Mouse (Mus musculus): ENCODE results near the gene Olfr288. TPM values are rescaled to one million over a fixed set of nuclear protein-coding genes. Genes with fewer than 3 reads are reported as not detected.

Gene Olfr288
- polyA plus RNA-seq (2017; shearing (Covaris generic)) = not detected

DNA sequence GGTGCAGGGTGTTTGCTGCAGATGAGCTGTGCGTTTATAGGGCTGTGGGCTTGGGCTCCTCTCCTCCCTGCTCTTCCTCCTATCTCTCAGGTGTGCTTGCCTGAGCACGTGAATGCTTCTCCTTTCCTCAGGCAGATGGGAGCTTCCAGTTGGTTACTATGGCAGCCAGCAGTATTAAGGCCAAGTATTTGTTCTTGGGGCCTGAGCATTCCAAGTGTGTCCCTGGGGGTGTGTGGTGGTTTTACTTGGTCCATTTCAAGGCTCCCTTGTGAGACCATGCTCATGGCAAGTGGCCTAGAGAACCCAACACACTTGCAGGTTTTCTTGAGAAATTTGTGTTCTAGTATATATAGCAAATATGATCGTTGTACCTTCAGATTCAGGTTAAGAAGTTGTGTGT, at the start of gene Olfr288:
TSS of gene Olfr288 (minus strand) at position 101 of the 400 bp plus-strand sequence.

DNA sequence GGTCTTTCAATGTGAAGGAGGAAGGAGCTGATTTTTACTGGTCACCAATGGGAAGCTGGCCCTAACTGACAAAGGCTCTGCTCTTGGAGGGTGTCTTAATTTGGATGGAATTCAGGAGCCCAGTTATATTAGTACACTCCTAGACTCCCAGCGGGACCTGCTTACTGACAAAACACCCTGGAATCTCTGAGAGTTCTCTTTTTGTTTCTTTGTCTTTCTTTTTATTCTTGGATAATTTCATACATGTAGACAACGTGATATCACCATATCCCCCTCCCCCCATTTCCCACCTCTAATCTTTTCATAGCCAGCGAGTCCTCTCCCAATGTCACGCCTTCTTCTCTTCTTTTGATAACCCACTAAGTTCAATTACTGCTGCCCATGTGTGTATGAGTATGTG, 39.0 kb upstream of the Olfr288 start, which contains the start of gene Olfr286:
TSS of gene Olfr286 (minus strand) at position 101 of the 400 bp plus-strand sequence.

DNA sequence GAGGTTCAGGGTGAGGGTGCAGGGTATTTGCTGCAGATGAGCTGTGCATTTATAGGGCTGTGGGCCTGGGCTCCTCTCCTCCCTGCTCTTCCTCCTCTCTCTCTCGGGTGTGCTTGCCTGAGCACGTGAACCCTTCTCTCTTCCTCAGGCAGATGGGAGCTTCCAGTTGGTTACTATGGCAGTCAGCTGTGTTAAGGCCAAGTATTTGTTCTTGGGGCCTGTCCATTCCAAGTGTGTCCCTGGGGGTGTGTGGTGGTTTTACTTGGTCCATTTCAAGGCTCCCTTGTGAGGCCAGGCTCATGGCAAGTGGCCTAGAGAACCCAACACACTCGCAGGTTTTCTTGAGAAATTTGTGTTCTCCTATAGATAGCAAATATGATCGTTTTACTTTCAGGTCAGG, 25.5 kb upstream of the Olfr288 start, which contains the start of the genes Gm44579 and Olfr287:
TSS of gene Gm44579 (minus strand) at position 101 of the 400 bp plus-strand sequence.
TSS of gene Olfr287 (minus strand) at position 180 of the 400 bp plus-strand sequence.

GRCm38 (mm10) chr15:98166963-98167644, 28.2 kb downstream of the Olfr288 start, which contains the start of gene Ccdc184:
Gene Ccdc184 (plus strand): TSS chr15:98167158.

GRCm38 (mm10) chr15:98165525-98165924, 29.8 kb downstream of the Olfr288 start, which contains the start of gene Asb8:
Gene Asb8 (minus strand): TSS chr15:98165625.

Other genes starting within 250 kb of the Olfr288 start
- gene Tmem106c, start 231.3 kb downstream of the Olfr288 start, polyA plus RNA-seq (2017; shearing (Covaris generic)) = 32.3 TPM
- gene Col2a1, start 190.8 kb downstream of the Olfr288 start, polyA plus RNA-seq (2017; shearing (Covaris generic)) = not detected
- 18.2 TPM for gene Pfkm, start 103.0 kb downstream of the Olfr288 start, polyA plus RNA-seq (2017; shearing (Covaris generic))
- 47.9 TPM for gene Senp1, start 101.8 kb downstream of the Olfr288 start, polyA plus RNA-seq (2017; shearing (Covaris generic))
- gene Asb8, start 29.9 kb downstream of the Olfr288 start, polyA plus RNA-seq (2017; shearing (Covaris generic)) = 50.0 TPM
- 0.30 TPM for gene Ccdc184, start 28.4 kb downstream of the Olfr288 start, polyA plus RNA-seq (2017; shearing (Covaris generic))
- not detected for gene Gm44579, start 25.4 kb upstream of the Olfr288 start, polyA plus RNA-seq (2017; shearing (Covaris generic))
- not detected for gene Olfr287, start 25.5 kb upstream of the Olfr288 start, polyA plus RNA-seq (2017; shearing (Covaris generic))
- gene Olfr286, start 38.9 kb upstream of the Olfr288 start, polyA plus RNA-seq (2017; shearing (Covaris generic)) = 0.10 TPM
- gene H1fnt, start 61.8 kb upstream of the Olfr288 start, polyA plus RNA-seq (2017; shearing (Covaris generic)) = not detected
- gene Zfp641, start 100.6 kb upstream of the Olfr288 start, polyA plus RNA-seq (2017; shearing (Covaris generic)) = not detected
- not detected for gene Olfr285, start 121.8 kb upstream of the Olfr288 start, polyA plus RNA-seq (2017; shearing (Covaris generic))
- not detected for gene Olfr284, start 145.4 kb upstream of the Olfr288 start, polyA plus RNA-seq (2017; shearing (Covaris generic))
- gene Olfr283, start 185.4 kb upstream of the Olfr288 start, polyA plus RNA-seq (2017; shearing (Covaris generic)) = not detected
- not detected for gene Olfr282, start 235.7 kb upstream of the Olfr288 start, polyA plus RNA-seq (2017; shearing (Covaris generic))